Mouse (Mus musculus) liver, embryonic 15.5 days (tissue): ENCODE measurements around the gene A230072I06Rik. TPM values are rescaled to one million over a fixed set of nuclear protein-coding genes. Genes with fewer than 3 reads are reported as not detected.

ENCODE experiments used
- ATAC-seq: fragments of 200-750 bp; cut with Nextera tagmentation; 2 replicates; pipeline ENCODE4 v1.8.0; 2017; ENCODE audit warnings: moderate number of reproducible peaks, mild to moderate bottlenecking, moderate library complexity; ENCODE audit not compliant: insufficient read depth
- H3K27ac ChIP-seq: fragments of 300-500 bp; sonication (generic); replicated peaks from 2 replicates; pipeline ENCODE4 v1.5.1; 2015; ENCODE audit warnings: mild to moderate bottlenecking, inconsistent platforms
- H3K27me3 ChIP-seq: fragments of 300-500 bp; sonication (generic); 2 replicates; pipeline ENCODE4 v1.6.1; 2015; ENCODE audit warnings: mild to moderate bottlenecking, inconsistent platforms
- H3K36me3 ChIP-seq: fragments of 300-500 bp; sonication (generic); replicated peaks from 2 replicates; pipeline ENCODE4 v1.6.1; 2015; ENCODE audit warnings: moderate library complexity, mild to moderate bottlenecking, inconsistent platforms
- H3K4me1 ChIP-seq: fragments of 300-500 bp; sonication (generic); replicated peaks from 2 replicates; pipeline ENCODE4 v1.6.1; 2015; ENCODE audit warnings: inconsistent platforms
- H3K4me2 ChIP-seq: fragments of 300-500 bp; sonication (generic); 2 replicates; pipeline ENCODE4 v1.6.1; 2015; ENCODE audit warnings: moderate library complexity, mild to moderate bottlenecking, inconsistent platforms
- H3K4me3 ChIP-seq: fragments of 300-500 bp; sonication (generic); replicated peaks from 2 replicates; pipeline ENCODE4 v1.5.1; 2015; ENCODE audit warnings: mild to moderate bottlenecking, inconsistent platforms
- H3K9ac ChIP-seq: fragments of 300-500 bp; sonication (generic); 2 replicates; pipeline ENCODE4 v1.6.1; 2015; ENCODE audit warnings: moderate library complexity, mild to moderate bottlenecking, inconsistent platforms
- H3K9me3 ChIP-seq: fragments of 300-500 bp; sonication (generic); replicated peaks from 2 replicates; pipeline ENCODE4 v1.6.1; 2016; ENCODE audit warnings: inconsistent platforms
- WGBS: fragments of 180-500 bp; shearing (Covaris S2); methylation state at CpG from one replicate; pipeline ENCODE4 v1.1.7; 2015; ENCODE audit warnings: mixed read lengths; ENCODE audit not compliant: insufficient replicate concordance; 5-methylcytosine and 5-hydroxymethylcytosine counted together
- polyA plus RNA-seq: library from polyadenylated mRNA; unstranded; fragments of >200 nt; fragmentation: Nextera tagmentation; extraction: Ambion mirVana; gene quantifications from 2 replicates; pipeline ENCODE4 v1.2.1, GENCODE M21; 2015

The A230072I06Rik gene
- not detected in 2 replicates for polyA plus RNA-seq

GRCm38 (mm10) chr8:12278663-12279312, at the start of gene A230072I06Rik:
TSS of gene A230072I06Rik (plus strand) at chr8:12278819.
- Histone ChIP-seq H3K36me3 (no peaks in the 10 kb centered on the region), H3K9ac (no peak within 1 kb of the TSS), H3K4me1 (no peaks in the 10 kb centered on the region), H3K4me3 (no peak within 1 kb of the TSS), H3K9me3 (no peaks in the 10 kb centered on the region), H3K27me3 (no peaks in the 10 kb centered on the region), H3K4me2 (no peak within 1 kb of the TSS), H3K27ac (no peak within 1 kb of the TSS)
- 53% methylated on average over 12 of the region's 12 CpGs for WGBS
- no peak for ATAC-seq

GRCm38 (mm10) chr8:12234039-12234438, 44.6 kb upstream of the A230072I06Rik start:
- no peak overlapping the region for H3K9ac ChIP-seq
- no peak overlapping the region for H3K4me3 ChIP-seq
- H3K4me2 ChIP-seq, result no peak overlapping the region
- no peaks in the 10 kb centered on the region for H3K9me3 ChIP-seq
- H3K27me3 ChIP-seq, result no peaks in the 10 kb centered on the region
- 50% methylated on average over 11 of the region's 11 CpGs for whole genome bisulfite sequencing
- no peak for ATAC-seq
- no peaks in the 10 kb centered on the region for H3K36me3 ChIP-seq
- no peak overlapping the region for H3K27ac ChIP-seq
- H3K4me1 ChIP-seq, result no peaks in the 10 kb centered on the region

- H3K4me2 ChIP-seq, result no peak overlapping the region
- no peaks in the 10 kb centered on the region for H3K36me3 ChIP-seq
- 65% methylated on average over 7 of the region's 7 CpGs for WGBS
- ATAC-seq, result no peak
- H3K9ac ChIP-seq, result no peak overlapping the region
- H3K4me3 ChIP-seq, result no peak overlapping the region
- H3K9me3 ChIP-seq, result no peaks in the 10 kb centered on the region
- H3K27ac ChIP-seq, result no peak overlapping the region
- H3K27me3 ChIP-seq, result no peaks in the 10 kb centered on the region
- H3K4me1 ChIP-seq, result no peaks in the 10 kb centered on the region
These were observed 39.8 kb upstream of the A230072I06Rik start for GRCm38 (mm10) chr8:12238775-12239174.

GRCm38 (mm10) chr8:12240143-12240542, 38.5 kb upstream of the A230072I06Rik start:
- H3K9ac ChIP-seq, result no peak overlapping the region
- no peaks in the 10 kb centered on the region for H3K36me3 ChIP-seq
- H3K27me3 ChIP-seq, result no peaks in the 10 kb centered on the region
- H3K4me3 ChIP-seq, result no peak overlapping the region
- no peaks in the 10 kb centered on the region for H3K4me1 ChIP-seq
- 63% methylated on average over 9 of the region's 9 CpGs for WGBS
- H3K4me2 ChIP-seq, result no peak overlapping the region
- no peaks in the 10 kb centered on the region for H3K9me3 ChIP-seq
- no peak overlapping the region for H3K27ac ChIP-seq
- ATAC-seq, result no peak

GRCm38 (mm10) chr8:12243746-12244145, 34.9 kb upstream of the A230072I06Rik start:
- WGBS, result 35% methylated on average over 1 of the region's 1 CpGs
- Histone ChIP-seq H3K4me1 (no peaks in the 10 kb centered on the region), H3K4me3 (no peak overlapping the region), H3K27ac (no peak overlapping the region), H3K9me3 (no peaks in the 10 kb centered on the region), H3K36me3 (no peaks in the 10 kb centered on the region), H3K4me2 (no peak overlapping the region), H3K9ac (no peak overlapping the region), H3K27me3 (no peaks in the 10 kb centered on the region)
- ATAC-seq, result no peak

- H3K9ac ChIP-seq, result no peak overlapping the region
- H3K9me3 ChIP-seq, result no peaks in the 10 kb centered on the region
- H3K27me3 ChIP-seq, result no peaks in the 10 kb centered on the region
- H3K4me1 ChIP-seq, result no peaks in the 10 kb centered on the region
- no peak overlapping the region for H3K27ac ChIP-seq
- no peaks in the 10 kb centered on the region for H3K36me3 ChIP-seq
- 44% methylated on average over 2 of the region's 2 CpGs for WGBS
- H3K4me3 ChIP-seq, result no peak overlapping the region
- no peak overlapping the region for H3K4me2 ChIP-seq
- ATAC-seq, result no peak
These were observed 18.7 kb upstream of the A230072I06Rik start for GRCm38 (mm10) chr8:12259890-12260289.

GRCm38 (mm10) chr8:12260476-12261029, 18.1 kb upstream of the A230072I06Rik start:
- no peaks in the 10 kb centered on the region for H3K9me3 ChIP-seq
- no peak overlapping the region for H3K9ac ChIP-seq
- no peak overlapping the region for H3K4me2 ChIP-seq
- H3K4me1 ChIP-seq, result no peaks in the 10 kb centered on the region
- H3K27ac ChIP-seq, result no peak overlapping the region
- H3K4me3 ChIP-seq, result no peak overlapping the region
- no peaks in the 10 kb centered on the region for H3K27me3 ChIP-seq
- 56% methylated on average over 6 of the region's 6 CpGs for WGBS
- ATAC-seq, result no peak
- no peaks in the 10 kb centered on the region for H3K36me3 ChIP-seq

- no peak overlapping the region for H3K9ac ChIP-seq
- H3K4me1 ChIP-seq, result no peaks in the 10 kb centered on the region
- no peak overlapping the region for H3K4me3 ChIP-seq
- no peak overlapping the region for H3K4me2 ChIP-seq
- no peaks in the 10 kb centered on the region for H3K36me3 ChIP-seq
- WGBS, result 50% methylated on average over 4 of the region's 4 CpGs
- no peak overlapping the region for H3K27ac ChIP-seq
- no peaks in the 10 kb centered on the region for H3K27me3 ChIP-seq
- no peaks in the 10 kb centered on the region for H3K9me3 ChIP-seq
- no peak for ATAC-seq
These were observed 17.1 kb upstream of the A230072I06Rik start for GRCm38 (mm10) chr8:12261556-12261955.

- WGBS, result 88% methylated on average over 8 of the region's 8 CpGs
- Histone ChIP-seq H3K9me3 (no peaks in the 10 kb centered on the region), H3K9ac (no peak overlapping the region)
These were observed 13.6 kb upstream of the A230072I06Rik start for GRCm38 (mm10) chr8:12264996-12265395.

GRCm38 (mm10) chr8:12267863-12268262, 10.8 kb upstream of the A230072I06Rik start:
- no peak for ATAC-seq
- Histone ChIP-seq H3K4me2 (no peak overlapping the region), H3K27ac (no peak overlapping the region), H3K9ac (no peak overlapping the region), H3K4me3 (no peak overlapping the region), H3K27me3 (no peaks in the 10 kb centered on the region), H3K36me3 (no peaks in the 10 kb centered on the region), H3K9me3 (no peaks in the 10 kb centered on the region), H3K4me1 (no peaks in the 10 kb centered on the region)
- WGBS, result 72% methylated on average over 5 of the region's 5 CpGs

More at GRCm38 (mm10) chr8:12264996-12265395, 13.6 kb upstream of the A230072I06Rik start:
- no peaks in the 10 kb centered on the region for H3K27me3 ChIP-seq
- H3K4me2 ChIP-seq, result no peak overlapping the region
- no peak for ATAC-seq
- H3K4me3 ChIP-seq, result no peak overlapping the region
- H3K27ac ChIP-seq, result no peak overlapping the region
- no peaks in the 10 kb centered on the region for H3K36me3 ChIP-seq
- H3K4me1 ChIP-seq, result no peaks in the 10 kb centered on the region

GRCm38 (mm10) chr8:12268306-12268829, 10.3 kb upstream of the A230072I06Rik start:
- Histone ChIP-seq H3K4me1 (no peaks in the 10 kb centered on the region), H3K27me3 (no peaks in the 10 kb centered on the region), H3K9ac (no peak overlapping the region), H3K9me3 (no peaks in the 10 kb centered on the region), H3K4me3 (no peak overlapping the region), H3K27ac (no peak overlapping the region), H3K4me2 (no peak overlapping the region), H3K36me3 (no peaks in the 10 kb centered on the region)
- no peak for ATAC-seq
- WGBS, result 57% methylated on average over 14 of the region's 14 CpGs
